Mouse (Mus musculus): Measurements from ENCODE around the gene Hdac1. TPM values are rescaled to one million over a fixed set of nuclear protein-coding genes. Genes with fewer than 3 reads are reported as not detected.

Hdac1 gene
- total RNA-seq, 2 experiments from 2014 or later, result 17.7 to 21.1 TPM

DNA sequence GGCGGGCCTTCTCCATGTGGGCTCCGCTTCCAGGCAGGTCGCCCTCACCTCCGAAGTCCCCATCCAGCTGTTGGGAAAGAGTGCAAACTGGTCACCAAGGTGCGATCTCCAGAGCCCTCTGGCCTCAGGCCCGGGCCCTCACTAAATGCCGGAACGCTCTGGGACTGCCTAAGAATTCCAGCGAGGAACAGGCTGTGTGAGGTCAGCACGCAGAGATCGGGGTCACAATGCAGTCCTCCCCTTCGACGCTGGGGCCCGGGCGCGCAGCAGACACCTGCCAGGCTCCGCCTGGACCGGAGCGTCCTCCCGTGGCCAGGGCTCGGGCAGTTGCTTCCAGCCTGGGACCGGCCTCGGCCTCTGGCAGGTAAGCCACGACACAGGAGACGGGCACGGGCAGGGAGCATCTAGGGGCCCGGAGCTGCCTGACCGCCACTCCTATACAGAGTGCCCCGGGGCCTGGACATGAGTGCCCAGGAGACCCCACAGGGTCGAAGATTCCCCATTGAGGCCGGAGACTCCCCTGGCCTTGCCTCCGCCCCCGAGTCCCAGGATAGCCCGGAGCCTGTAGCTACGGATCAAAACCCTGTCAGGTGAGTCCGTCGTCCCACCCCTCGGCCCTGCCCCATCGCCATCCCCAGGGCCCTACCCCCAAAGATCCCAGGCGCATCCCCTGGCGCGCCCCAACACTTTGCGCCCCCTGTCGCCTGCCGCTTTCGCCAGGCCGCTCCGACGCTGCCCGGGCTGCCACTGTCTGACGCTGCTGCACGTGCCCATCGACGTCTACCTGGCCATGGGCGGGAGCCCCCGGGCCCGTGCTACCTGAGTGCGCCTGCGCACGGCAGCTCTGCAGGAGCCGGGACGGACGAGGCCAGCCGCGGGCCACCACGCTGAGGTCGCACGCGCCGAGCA is 51.3 kb downstream of the Hdac1 start, which contains the start of the genes Tssk3 and Fam229a:
Gene Tssk3 (minus strand): TSS at position 51 of the 909 bp plus-strand sequence.
Gene Fam229a (plus strand): TSS at position 219 of the 909 bp plus-strand sequence.
- DNase-seq, result no peak
- intact Hi-C loops (cut with DNase I), result no loop called here

DNA sequence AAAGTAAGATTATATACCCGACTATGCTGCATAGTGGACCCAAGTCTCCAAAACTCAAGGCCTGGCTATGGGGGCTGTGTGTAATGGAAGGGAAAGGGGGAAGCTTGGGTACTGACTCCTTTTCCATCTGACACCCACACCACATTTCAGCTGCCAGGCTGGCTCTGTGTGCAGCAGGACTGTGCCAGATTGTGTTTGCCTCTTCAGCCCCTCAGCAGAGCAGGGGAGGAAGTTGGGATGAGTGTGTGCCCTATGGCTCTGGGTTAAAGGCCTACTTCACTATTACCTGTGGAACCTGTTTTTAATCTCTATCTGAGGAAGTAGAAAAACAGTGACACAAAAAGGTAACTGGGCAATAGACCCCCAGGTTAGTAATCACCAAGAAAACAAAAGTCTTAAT is 61.4 kb downstream of the Hdac1 start:
- DNase-seq, result no peak
- intact Hi-C loops (cut with DNase I), result no loop called here

DNA sequence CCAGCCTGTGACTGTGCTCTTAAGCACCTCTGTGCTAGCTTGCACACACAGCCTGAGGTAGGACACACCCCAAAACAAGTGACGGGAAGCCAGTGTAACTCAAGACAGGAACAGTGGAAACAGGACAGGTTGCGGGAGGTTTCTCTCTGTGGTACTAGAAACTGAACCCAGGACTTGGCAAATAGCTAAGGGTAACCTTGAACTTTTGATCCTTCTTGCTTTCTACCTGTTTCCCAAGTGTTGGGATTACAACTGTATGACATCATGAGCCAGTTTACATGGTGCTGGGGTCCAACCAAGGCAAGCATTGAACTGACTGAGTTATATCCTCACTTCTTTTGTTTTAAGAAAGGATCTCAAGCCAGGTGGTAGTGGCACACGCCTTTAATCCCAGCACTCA is 62.6 kb downstream of the Hdac1 start:
- no peak for DNase-seq
- intact Hi-C loops (cut with DNase I), result no loop called here

- no peak for DNase-seq
- intact Hi-C loops (cut with DNase I), result no loop called here
Measured at GRCm38 (mm10) chr4:129476047-129476446, 66.5 kb downstream of the Hdac1 start.

Small RNA genes lying within 50 kb of the gene (microRNA-seq; reads per million reads assigned to microRNA genes)
- 0 reads per million in 2 experiments for gene Mir8119 (ENCODE audit: borderline number of aligned reads in 2 of 2)

Other genes with a start within 250 kb of the Hdac1 start
- 10 to 100 TPM; 70.5 to 80.8 TPM for gene Rbbp4, start 207.3 kb downstream of the Hdac1 start, total RNA-seq (2021)
- 10 to 100 TPM; 22.9 to 27.1 TPM for gene Zbtb8os, start 207.0 kb downstream of the Hdac1 start, total RNA-seq (2021)
- gene Zbtb8a, start 164.6 kb downstream of the Hdac1 start, total RNA-seq (2021), result 1 to 10 TPM; 3.3 to 4.1 TPM
- gene Zbtb8b, start 101.9 kb downstream of the Hdac1 start, total RNA-seq (2021), result not detected
- 10 to 100 TPM; 50.3 to 53.8 TPM for gene Bsdc1, start 81.1 kb downstream of the Hdac1 start, total RNA-seq (2021)
- gene Tssk3, start 51.7 kb downstream of the Hdac1 start, total RNA-seq (2021), result not detected
- gene Fam229a, start 51.5 kb downstream of the Hdac1 start, total RNA-seq (2021), result not detected
- 1 to 10 TPM; 4.4 to 5.7 TPM for gene Marcksl1, start 29.1 kb downstream of the Hdac1 start, total RNA-seq (2021)
- gene Lck, start 30.9 kb upstream of the Hdac1 start, total RNA-seq (2021), result 1 to 10 TPM in 1 of 2 experiments, under 1 TPM in 1; 0.72 to 1.5 TPM
- gene Fam167b, start 35.8 kb upstream of the Hdac1 start, total RNA-seq (2021), result under 1 TPM; 0.46 to 1.00 TPM
- 100 to 1,000 TPM; 125 to 129 TPM for gene Eif3i, start 57.9 kb upstream of the Hdac1 start, total RNA-seq (2021)
- 10 to 100 TPM; 42.7 to 43.6 TPM for gene Tmem234, start 58.0 kb upstream of the Hdac1 start, total RNA-seq (2021)
- gene Dcdc2b, start 71.5 kb upstream of the Hdac1 start, total RNA-seq (2021), result under 1 TPM; 0.44 to 0.95 TPM
- gene Iqcc, start 76.4 kb upstream of the Hdac1 start, total RNA-seq (2021), result 10 to 100 TPM; 14.4 to 18.7 TPM
- 10 to 100 TPM; 21.1 to 26.9 TPM for gene Ccdc28b, start 81.2 kb upstream of the Hdac1 start, total RNA-seq (2021)
- 10 to 100 TPM; 23.9 to 32.0 TPM for gene Txlna, start 98.4 kb upstream of the Hdac1 start, total RNA-seq (2021)
- 10 to 100 TPM; 63.3 to 73.1 TPM for gene Kpna6, start 130.1 kb upstream of the Hdac1 start, total RNA-seq (2021)
- 1 to 10 TPM; 4.1 to 4.7 TPM for gene Tmem39b, start 154.1 kb upstream of the Hdac1 start, total RNA-seq (2021)
- 10 to 100 TPM; 35.4 to 44.2 TPM for gene Khdrbs1, start 199.6 kb upstream of the Hdac1 start, total RNA-seq (2021)

All from heart, postnatal 36 days (tissue).